Mouse (Mus musculus) liver, embryonic 14.5 days (tissue): ENCODE data around the gene Bbs4.

Experiments used
- CTCF ChIP-seq: IDR thresholded peaks from 2 replicates; pipeline ENCODE4 v1.5.1; 2016; ENCODE audit warnings: antibody characterized with exemption, low read depth, control low read depth
- EP300 ChIP-seq: IDR thresholded peaks from 2 replicates; pipeline ENCODE4 v1.6.1; 2016; ENCODE audit warnings: antibody characterized with exemption, low read depth

- no peak for TF ChIP-seq EP300
- no peak for TF ChIP-seq CTCF
These were observed 61.4 kb downstream of the Bbs4 start for GRCm38 (mm10) chr9:59291688-59292492.
